Mouse (Mus musculus) monocyte, adult 59 days (primary cell): ENCODE data around the gene Map10. TPM values are rescaled to one million over a fixed set of nuclear protein-coding genes. Genes with fewer than 3 reads are reported as not detected.

Experiments used
- total RNA-seq, 2 experiments: library from RNA; stranded (reverse); gene quantifications; one replicate each; pipeline ENCODE4 v1.2.4; 2023

Gene Map10
- 1 to 10 TPM; 1.6 to 2.0 TPM for total RNA-seq

DNA sequence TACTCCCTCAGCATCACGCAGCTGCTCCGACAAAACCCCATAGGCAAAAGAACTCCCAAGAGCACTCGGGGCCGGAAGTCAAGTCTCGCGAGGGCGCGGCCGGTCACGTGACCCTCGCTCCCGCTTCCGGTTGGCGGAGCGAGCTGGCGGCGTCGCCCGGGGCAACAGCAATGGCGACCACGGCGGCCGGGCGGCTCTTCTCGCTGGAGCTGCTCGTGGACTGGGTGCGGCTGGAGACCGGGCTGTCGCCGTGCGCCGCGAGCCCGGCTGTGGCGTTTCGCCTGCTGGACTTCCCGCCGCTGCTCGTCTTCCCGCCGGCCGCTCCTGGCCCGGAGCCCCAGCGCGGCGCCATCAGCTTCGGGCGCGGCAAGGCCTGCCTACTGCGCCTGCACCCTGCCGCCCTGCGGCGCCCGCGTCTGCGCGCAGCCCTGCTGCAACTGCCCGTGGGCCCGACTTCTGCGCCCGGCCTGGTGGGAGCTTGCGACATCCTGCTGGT, at the start of gene Map10:
Map10 (plus strand) TSS at position 119 of the 496 bp plus-strand sequence.

Other genes with a start within 250 kb of the Map10 start
- gene Sipa1l2, start 100.0 kb upstream of the Map10 start, total RNA-seq, result 10 to 100 TPM; 19.5 to 19.7 TPM
- 10 to 100 TPM; 19.0 to 20.4 TPM for gene Ntpcr, start 60.1 kb downstream of the Map10 start, total RNA-seq
- gene Pcnx2, start 228.5 kb downstream of the Map10 start, total RNA-seq, result under 1 TPM; 0.13 to 0.21 TPM
- gene Map3k21, start 240.6 kb downstream of the Map10 start, total RNA-seq, result not detected